Mouse (Mus musculus): Measurements from ENCODE around the gene Ino80. TPM values are rescaled to one million over a fixed set of nuclear protein-coding genes. Genes with fewer than 3 reads are reported as not detected.

Gene Ino80
- polyA plus RNA-seq, 2 experiments: 6.3 to 16.4 TPM

GRCm38 (mm10) chr2:119463114-119463775 lies 14.2 kb downstream of the Ino80 start:
- Histone ChIP-seq H3K27me3 (ENCODE audit: control insufficient read depth, insufficient read depth, low read length) (no peaks in the 10 kb centered on the region), H3K4me2 (replicated peaks; ENCODE audit: low read depth, low read length, severe bottlenecking) (no peak overlapping the region), H3K9me3 (ENCODE audit: control insufficient read depth, low read length) (no peaks in the 10 kb centered on the region), H3K4me1 (ENCODE audit: control insufficient read depth, insufficient read depth, low read length) (no peaks in the 10 kb centered on the region), H3K9ac (ENCODE audit: low read depth, low read length, severe bottlenecking) (no peak overlapping the region), H3K27ac (replicated peaks; ENCODE audit: low read depth, low read length) (no peak overlapping the region), H3K36me3 (ENCODE audit: control insufficient read depth, insufficient read depth, low read length) (no peaks in the 10 kb centered on the region; the same call in 1 of the 2 replicates), H3K4me3 (replicated peaks; ENCODE audit: low read length) (no peak overlapping the region)
- no peak for ATAC-seq (ENCODE audit: low FRiP score, low read depth)
- no peak for DNase-seq (ENCODE audit: low spot score)
- no peak for TF ChIP-seq POLR2A (IDR thresholded peaks at IDR 0.05; ENCODE audit: borderline replicate concordance, extremely low read depth, insufficient read depth, insufficient read length)
- WGBS: 90% methylated on average over 5 of the region's 5 CpGs

- TF ChIP-seq POLR2A (IDR thresholded peaks at IDR 0.05; ENCODE audit: borderline replicate concordance, extremely low read depth, insufficient read depth, insufficient read length): no peak
- H3K4me2 ChIP-seq (replicated peaks; ENCODE audit: low read depth, low read length, severe bottlenecking): no peak overlapping the region
- no peak overlapping the region for H3K4me3 ChIP-seq (replicated peaks; ENCODE audit: low read length)
- no peaks in the 10 kb centered on the region for H3K9me3 ChIP-seq (ENCODE audit: control insufficient read depth, low read length)
- no peak overlapping the region for H3K27ac ChIP-seq (replicated peaks; ENCODE audit: low read depth, low read length)
- no peaks in the 10 kb centered on the region for H3K27me3 ChIP-seq (ENCODE audit: control insufficient read depth, insufficient read depth, low read length)
- DNase-seq (ENCODE audit: low spot score): no peak
- ATAC-seq (ENCODE audit: low FRiP score, low read depth): no peak
- no peak overlapping the region for H3K9ac ChIP-seq (ENCODE audit: low read depth, low read length, severe bottlenecking)
- peaks cover 9% of the 10 kb centered on the region for H3K36me3 ChIP-seq (ENCODE audit: control insufficient read depth, insufficient read depth, low read length)
- 94% methylated on average over 3 of the region's 3 CpGs for WGBS
- H3K4me1 ChIP-seq (ENCODE audit: control insufficient read depth, insufficient read depth, low read length): no peaks in the 10 kb centered on the region
Observed at GRCm38 (mm10) chr2:119461028-119461427, 16.5 kb downstream of the Ino80 start.

- Histone ChIP-seq H3K36me3 (ENCODE audit: control insufficient read depth, insufficient read depth, low read length) (peaks cover 57% of the 10 kb centered on the region), H3K4me1 (ENCODE audit: control insufficient read depth, insufficient read depth, low read length) (no peaks in the 10 kb centered on the region), H3K4me3 (replicated peaks; ENCODE audit: low read length) (no peak overlapping the region), H3K27me3 (ENCODE audit: control insufficient read depth, insufficient read depth, low read length) (no peaks in the 10 kb centered on the region), H3K27ac (replicated peaks; ENCODE audit: low read depth, low read length) (no peak overlapping the region), H3K4me2 (replicated peaks; ENCODE audit: low read depth, low read length, severe bottlenecking) (no peak overlapping the region), H3K9ac (ENCODE audit: low read depth, low read length, severe bottlenecking) (no peak overlapping the region), H3K9me3 (ENCODE audit: control insufficient read depth, low read length) (no peaks in the 10 kb centered on the region)
- DNase-seq (ENCODE audit: low spot score) (no peak), ATAC-seq (ENCODE audit: low FRiP score, low read depth) (no peak)
- TF ChIP-seq POLR2A (IDR thresholded peaks at IDR 0.05; ENCODE audit: borderline replicate concordance, extremely low read depth, insufficient read depth, insufficient read length): no peak
- WGBS: 85% methylated on average over 3 of the region's 3 CpGs
Observed at GRCm38 (mm10) chr2:119454558-119454957, 22.9 kb downstream of the Ino80 start.

- H3K27ac ChIP-seq (replicated peaks; ENCODE audit: low read depth, low read length): no peak overlapping the region
- no peaks in the 10 kb centered on the region for H3K9me3 ChIP-seq (ENCODE audit: control insufficient read depth, low read length)
- 86% methylated on average over 1 of the region's 1 CpGs for WGBS
- DNase-seq (ENCODE audit: low spot score) (peak; percentile 65), ATAC-seq (ENCODE audit: low FRiP score, low read depth) (peak; percentile 68; the same call in 1 of the 2 replicates)
- peaks cover 63% of the 10 kb centered on the region for H3K36me3 ChIP-seq (ENCODE audit: control insufficient read depth, insufficient read depth, low read length)
- H3K4me1 ChIP-seq (ENCODE audit: control insufficient read depth, insufficient read depth, low read length): no peaks in the 10 kb centered on the region
- no peaks in the 10 kb centered on the region for H3K27me3 ChIP-seq (ENCODE audit: control insufficient read depth, insufficient read depth, low read length)
- no peak overlapping the region for H3K9ac ChIP-seq (ENCODE audit: low read depth, low read length, severe bottlenecking)
- no peak for TF ChIP-seq POLR2A (IDR thresholded peaks at IDR 0.05; ENCODE audit: borderline replicate concordance, extremely low read depth, insufficient read depth, insufficient read length)
- no peak overlapping the region for H3K4me3 ChIP-seq (replicated peaks; ENCODE audit: low read length)
- no peak overlapping the region for H3K4me2 ChIP-seq (replicated peaks; ENCODE audit: low read depth, low read length, severe bottlenecking)
Observed at GRCm38 (mm10) chr2:119436988-119437387, 40.5 kb downstream of the Ino80 start.

- Histone ChIP-seq H3K27ac (replicated peaks; ENCODE audit: low read depth, low read length) (no peak overlapping the region), H3K9ac (ENCODE audit: low read depth, low read length, severe bottlenecking) (no peak overlapping the region), H3K4me3 (replicated peaks; ENCODE audit: low read length) (no peak overlapping the region), H3K9me3 (ENCODE audit: control insufficient read depth, low read length) (no peaks in the 10 kb centered on the region), H3K36me3 (ENCODE audit: control insufficient read depth, insufficient read depth, low read length) (peaks cover 57% of the 10 kb centered on the region), H3K27me3 (ENCODE audit: control insufficient read depth, insufficient read depth, low read length) (no peaks in the 10 kb centered on the region), H3K4me1 (ENCODE audit: control insufficient read depth, insufficient read depth, low read length) (no peaks in the 10 kb centered on the region), H3K4me2 (replicated peaks; ENCODE audit: low read depth, low read length, severe bottlenecking) (no peak overlapping the region)
- no peak for TF ChIP-seq POLR2A (IDR thresholded peaks at IDR 0.05; ENCODE audit: borderline replicate concordance, extremely low read depth, insufficient read depth, insufficient read length)
- DNase-seq (ENCODE audit: low spot score) (no peak), ATAC-seq (ENCODE audit: low FRiP score, low read depth) (no peak)
- WGBS: 87% methylated on average over 4 of the region's 4 CpGs
Observed at GRCm38 (mm10) chr2:119436467-119436866, 41.0 kb downstream of the Ino80 start.

Measured in limb, embryonic 14.5 days (tissue).